Mouse (Mus musculus) embryonic facial prominence, embryonic 12.5 days (tissue): Measurements from ENCODE around the gene A930017K11Rik. TPM values are rescaled to one million over a fixed set of nuclear protein-coding genes. Genes with fewer than 3 reads are reported as not detected.

Source experiments
- ATAC-seq: fragments of 200-750 bp; cut with Nextera tagmentation; 2 replicates; pipeline ENCODE4 v1.8.0; 2017; ENCODE audit not compliant: insufficient number of reproducible peaks, insufficient read depth, low FRiP score, low TSS enrichment
- H3K27ac ChIP-seq: fragments of 300-500 bp; sonication (generic); 2 replicates; pipeline ENCODE4 v1.5.1; 2016; ENCODE audit warnings: mild to moderate bottlenecking
- H3K27me3 ChIP-seq: fragments of 300-500 bp; sonication (generic); 2 replicates; pipeline ENCODE4 v1.6.1; 2016; ENCODE audit warnings: mild to moderate bottlenecking, moderate library complexity
- H3K36me3 ChIP-seq: fragments of 300-500 bp; sonication (generic); 2 replicates; pipeline ENCODE4 v1.6.1; 2016; ENCODE audit warnings: mild to moderate bottlenecking
- H3K4me1 ChIP-seq: fragments of 300-500 bp; sonication (generic); 2 replicates; pipeline ENCODE4 v1.6.1; 2016
- H3K4me2 ChIP-seq: fragments of 300-500 bp; sonication (generic); replicated peaks from 2 replicates; pipeline ENCODE4 v1.6.1; 2016; ENCODE audit warnings: mild to moderate bottlenecking, moderate library complexity
- H3K4me3 ChIP-seq: fragments of 300-500 bp; sonication (generic); 2 replicates; pipeline ENCODE4 v1.5.1; 2016; ENCODE audit warnings: mild to moderate bottlenecking
- H3K9ac ChIP-seq: fragments of 300-500 bp; sonication (generic); 2 replicates; pipeline ENCODE4 v1.6.1; 2016; ENCODE audit warnings: mild to moderate bottlenecking, moderate library complexity
- H3K9me3 ChIP-seq: fragments of 300-500 bp; sonication (generic); 2 replicates; pipeline ENCODE4 v1.6.1; 2016; ENCODE audit warnings: mild to moderate bottlenecking, moderate library complexity
- WGBS: fragments of 180-500 bp; shearing (Covaris S2); methylation state at CpG from one replicate; pipeline ENCODE4 v1.1.7; 2016; 5-methylcytosine and 5-hydroxymethylcytosine counted together
- polyA plus RNA-seq: library from polyadenylated mRNA; unstranded; fragments of >200 nt; fragmentation: Nextera tagmentation; extraction: Ambion mirVana; gene quantifications from 2 replicates; pipeline ENCODE4 v1.2.1, GENCODE M21; 2016

A930017K11Rik gene
- polyA plus RNA-seq, 1 experiment from 2014 or later, result 0.20 TPM

DNA sequence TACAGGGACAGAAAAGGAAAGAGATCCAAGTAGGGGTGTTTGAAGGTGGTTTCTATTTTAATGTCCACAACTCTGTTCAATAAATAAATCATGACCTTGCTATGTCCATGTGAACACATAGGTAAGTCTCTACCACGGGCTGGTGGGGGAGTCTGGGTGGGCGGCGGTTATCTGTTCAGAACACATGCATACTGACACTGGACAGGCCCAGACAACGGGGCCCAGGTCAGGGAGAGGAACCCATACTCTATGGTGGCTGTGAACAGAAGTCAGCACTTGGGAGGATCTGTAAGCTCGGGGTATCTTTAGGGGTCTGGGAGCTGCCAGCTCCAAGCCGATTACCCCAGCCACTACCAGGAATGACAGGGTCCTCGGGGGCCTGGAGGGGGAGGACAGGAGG, 6.0 kb downstream of the A930017K11Rik start:
- no peaks in the 10 kb centered on the region for H3K36me3 ChIP-seq
- no peak overlapping the region for H3K9ac ChIP-seq
- peaks cover 18% of the 10 kb centered on the region for H3K27me3 ChIP-seq
- no peaks in the 10 kb centered on the region for H3K9me3 ChIP-seq
- H3K27ac ChIP-seq, result no peak overlapping the region
- 72% methylated on average over 7 of the region's 7 CpGs for WGBS
- H3K4me3 ChIP-seq, result no peak overlapping the region
- no peak overlapping the region for H3K4me2 ChIP-seq
- no peak for ATAC-seq
- H3K4me1 ChIP-seq, result peaks cover 7% of the 10 kb centered on the region; the same call in 1 of the 2 replicates

DNA sequence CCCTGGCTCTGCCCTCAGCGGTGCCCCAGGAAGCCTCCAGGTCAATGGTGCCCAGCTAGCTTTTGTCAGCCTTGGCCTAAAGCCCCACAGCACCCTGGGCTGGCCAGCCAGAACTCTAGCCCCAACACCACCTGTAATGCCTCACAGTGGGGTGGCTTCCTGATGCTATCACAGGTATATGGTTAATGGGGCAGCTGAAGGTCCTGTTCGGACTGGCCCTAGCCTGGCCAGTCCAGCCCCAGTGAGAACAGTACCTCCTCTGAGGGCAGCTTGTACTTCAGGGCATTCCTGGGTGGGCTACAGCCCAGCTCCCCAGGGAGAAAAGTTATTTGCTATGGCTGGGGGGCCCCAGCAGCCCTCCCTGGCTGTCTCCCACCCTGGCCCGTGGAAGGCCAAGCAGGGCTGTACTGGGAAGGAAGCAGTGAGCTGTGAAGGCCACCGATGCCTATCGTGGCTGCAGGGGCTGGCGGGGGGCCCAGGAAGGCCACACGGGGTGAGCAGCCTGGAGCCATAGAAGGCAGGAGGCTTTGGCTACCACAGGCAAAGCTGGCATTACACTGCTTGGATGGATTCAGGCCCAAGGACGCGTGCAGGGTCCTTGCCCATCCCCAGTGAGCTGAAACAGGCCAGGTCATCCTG, 6.7 kb downstream of the A930017K11Rik start:
- Histone ChIP-seq H3K27me3 (peaks cover 11% of the 10 kb centered on the region), H3K9ac (no peak overlapping the region), H3K4me1 (peaks cover 8% of the 10 kb centered on the region), H3K36me3 (no peaks in the 10 kb centered on the region), H3K4me3 (no peak overlapping the region), H3K9me3 (no peaks in the 10 kb centered on the region), H3K4me2 (no peak overlapping the region), H3K27ac (no peak overlapping the region)
- ATAC-seq, result no peak
- WGBS, result 60% methylated on average over 9 of the region's 9 CpGs

DNA sequence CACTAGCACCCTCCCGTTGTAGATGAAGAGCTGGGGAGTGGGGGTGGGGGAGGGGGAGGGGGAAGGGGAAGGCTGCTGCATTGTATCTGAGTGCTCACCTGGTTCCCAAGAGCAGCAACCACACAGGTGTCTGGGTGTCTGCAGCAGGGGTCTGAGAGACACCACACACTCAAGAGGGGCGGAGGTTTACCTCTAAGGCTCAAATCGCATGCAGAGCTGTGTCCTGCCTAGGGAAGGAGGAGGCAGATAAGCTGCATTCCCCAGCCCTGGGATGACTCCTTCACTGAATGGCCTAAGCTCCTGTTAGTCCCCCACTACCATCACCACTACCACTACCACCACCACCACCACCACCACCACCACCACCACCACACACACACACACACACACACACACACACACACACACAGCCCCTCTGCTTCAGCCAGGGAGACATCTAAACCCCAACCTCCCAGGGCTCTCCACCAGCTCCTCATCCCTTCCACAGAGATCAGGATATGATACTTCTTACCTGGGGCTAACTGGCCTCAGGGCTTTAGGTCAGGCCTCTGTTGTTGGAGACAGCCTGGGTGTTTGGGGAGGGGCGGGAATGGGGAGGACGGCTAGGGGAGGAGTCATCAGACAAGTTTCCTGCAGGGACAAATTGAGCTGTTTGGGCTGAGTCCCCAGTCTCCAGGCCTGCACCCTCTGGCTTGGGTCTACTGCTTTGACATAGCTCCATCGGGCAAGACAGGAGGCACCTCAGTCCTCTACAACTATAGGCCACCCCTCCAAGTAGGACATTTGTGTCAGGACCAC, 7.8 kb downstream of the A930017K11Rik start, which contains the start of the genes Pigq and Nhlrc4:
Gene Pigq, minus strand, starts transcription at position 571 of the 798 bp plus-strand sequence.
Gene Nhlrc4, minus strand, starts transcription at position 596 of the 798 bp plus-strand sequence.
- H3K9ac ChIP-seq, result peak within 1 kb of the TSS; percentile 19; the same call in 1 of the 2 replicates
- 50% methylated on average over 6 of the region's 6 CpGs for WGBS
- ATAC-seq, result no peak
- peaks cover under 1% of the 10 kb centered on the region; the same call in 1 of the 2 replicates for H3K27me3 ChIP-seq
- no peak within 1 kb of the TSS for H3K4me2 ChIP-seq
- no peak within 1 kb of the TSS for H3K4me3 ChIP-seq
- H3K4me1 ChIP-seq, result peaks cover 18% of the 10 kb centered on the region
- H3K36me3 ChIP-seq, result no peaks in the 10 kb centered on the region
- H3K9me3 ChIP-seq, result no peaks in the 10 kb centered on the region
- H3K27ac ChIP-seq, result no peak within 1 kb of the TSS

DNA sequence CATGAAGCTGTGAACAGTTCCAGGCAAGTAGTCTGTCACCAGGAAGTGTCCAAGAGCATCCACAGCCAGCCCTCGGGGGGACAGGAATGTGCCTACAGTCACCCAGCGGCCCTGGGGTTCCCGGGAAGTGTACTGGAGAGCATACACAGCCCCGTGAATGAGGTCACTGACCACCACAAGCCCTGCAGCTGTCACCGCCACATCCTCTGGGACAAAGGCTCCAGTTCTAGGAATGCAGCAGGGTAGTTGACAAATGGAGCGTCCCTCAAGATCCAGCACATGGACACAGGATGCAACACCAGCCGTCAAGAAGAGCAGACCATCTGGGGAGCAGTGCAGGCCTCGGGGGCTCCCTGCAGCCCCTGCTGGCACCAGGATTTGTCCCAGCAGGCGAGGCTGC, 8.6 kb downstream of the A930017K11Rik start:
- WGBS, result 75% methylated on average over 9 of the region's 9 CpGs
- ATAC-seq, result no peak
- Histone ChIP-seq H3K4me1 (peaks cover 20% of the 10 kb centered on the region), H3K27ac (no peak overlapping the region), H3K4me3 (no peak overlapping the region), H3K27me3 (no peaks in the 10 kb centered on the region), H3K4me2 (no peak overlapping the region), H3K36me3 (peaks cover 1% of the 10 kb centered on the region; the same call in 1 of the 2 replicates), H3K9me3 (no peaks in the 10 kb centered on the region), H3K9ac (no peak overlapping the region)

DNA sequence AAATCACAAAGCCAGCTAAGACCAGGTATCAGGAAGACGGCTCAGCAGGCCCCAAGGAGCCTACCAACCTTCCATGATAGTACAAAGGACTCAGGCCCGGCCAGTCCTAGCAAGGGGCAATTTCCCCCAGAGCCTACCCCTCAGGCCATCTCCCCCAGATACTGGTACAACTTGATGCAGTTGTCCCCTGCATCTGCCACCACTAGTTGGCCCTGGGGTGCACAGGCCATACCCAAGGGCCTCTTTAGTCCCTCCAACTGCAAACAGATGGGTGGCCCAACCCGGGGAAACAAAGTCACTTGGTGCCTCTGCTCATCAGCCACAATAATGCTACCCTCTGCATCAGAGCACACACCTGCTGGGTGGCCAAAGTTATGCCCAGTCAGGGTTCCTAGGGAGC, 9.1 kb downstream of the A930017K11Rik start:
- ATAC-seq, result no peak
- Histone ChIP-seq H3K4me2 (no peak overlapping the region), H3K4me1 (peaks cover 20% of the 10 kb centered on the region), H3K9ac (no peak overlapping the region), H3K27ac (no peak overlapping the region), H3K36me3 (peaks cover 3% of the 10 kb centered on the region; the same call in 1 of the 2 replicates), H3K4me3 (no peak overlapping the region), H3K9me3 (no peaks in the 10 kb centered on the region), H3K27me3 (no peaks in the 10 kb centered on the region)
- 78% methylated on average over 3 of the region's 3 CpGs for WGBS

DNA sequence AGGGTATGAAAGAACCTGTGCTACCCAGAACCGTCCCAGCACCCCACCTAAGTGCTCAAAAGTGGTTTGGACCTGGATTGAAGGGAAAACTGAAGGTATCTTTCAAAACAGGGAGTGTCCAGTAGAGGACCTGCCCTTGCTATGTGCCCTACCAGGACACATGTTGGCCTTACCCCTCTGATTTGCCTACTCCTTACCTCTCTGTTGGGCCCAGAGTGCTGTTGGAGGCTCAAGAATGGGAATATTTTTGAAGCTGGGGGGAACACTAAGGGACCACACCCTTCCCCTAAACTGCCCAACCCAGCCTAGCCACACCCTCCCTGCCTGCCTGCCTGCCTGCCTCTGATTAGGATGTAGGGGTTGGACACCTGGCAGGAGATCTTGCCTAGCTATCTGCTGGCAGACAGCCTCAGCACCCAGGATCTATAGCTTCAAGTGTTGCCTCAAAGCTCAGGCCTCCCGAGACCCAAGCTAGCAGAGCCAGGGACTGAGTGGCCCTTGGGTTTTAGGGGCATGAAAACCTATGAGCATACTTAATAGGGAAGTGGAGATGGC, 9.7 kb downstream of the A930017K11Rik start:
- Histone ChIP-seq H3K27ac (no peak overlapping the region), H3K27me3 (no peaks in the 10 kb centered on the region), H3K36me3 (peaks cover 4% of the 10 kb centered on the region; the same call in 1 of the 2 replicates), H3K9me3 (no peaks in the 10 kb centered on the region), H3K9ac (no peak overlapping the region), H3K4me3 (peak overlapping the region; percentile 81), H3K4me1 (peaks cover 20% of the 10 kb centered on the region), H3K4me2 (peak overlapping the region; percentile 65; the same call in 1 of the 2 replicates)
- WGBS, result 86% methylated on average over 2 of the region's 2 CpGs
- ATAC-seq, result no peak

DNA sequence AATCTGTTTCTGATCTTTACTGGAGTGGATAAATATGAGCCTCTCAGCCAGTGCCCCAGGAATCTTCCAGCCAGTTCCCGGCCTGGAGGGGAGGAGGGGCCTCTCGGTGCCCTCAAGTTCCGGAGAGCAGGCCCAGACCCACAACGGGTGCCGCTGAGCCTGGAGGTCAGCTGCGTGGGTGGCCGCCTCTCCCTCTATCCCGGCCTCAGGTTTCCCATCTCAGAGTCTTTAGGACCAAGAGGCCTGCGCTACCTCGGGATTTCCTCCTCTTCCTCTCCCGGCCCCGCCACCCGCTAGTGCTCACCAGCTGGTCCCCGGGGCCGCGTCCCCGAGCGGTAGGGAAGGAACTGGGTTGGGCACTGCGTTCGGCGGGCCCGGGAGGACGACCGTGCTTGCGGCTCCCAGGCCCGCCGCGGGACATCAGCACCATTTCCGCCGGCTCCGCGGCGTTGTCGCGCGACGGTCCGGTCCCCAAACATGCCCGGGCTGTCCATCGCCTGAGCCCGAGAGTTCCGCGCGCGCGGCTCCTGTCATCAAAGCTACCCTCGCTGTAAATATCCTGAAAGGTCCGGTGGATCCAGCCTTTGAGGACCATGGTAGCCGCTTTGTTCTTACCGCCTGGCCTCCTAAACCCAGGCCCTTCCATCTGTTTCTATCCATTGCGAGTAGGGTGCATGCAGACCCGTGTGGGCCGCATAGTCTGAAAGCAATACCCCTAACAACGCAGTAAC, 10.7 kb downstream of the A930017K11Rik start:
- WGBS, result 3% methylated on average over 54 of the region's 54 CpGs

DNA sequence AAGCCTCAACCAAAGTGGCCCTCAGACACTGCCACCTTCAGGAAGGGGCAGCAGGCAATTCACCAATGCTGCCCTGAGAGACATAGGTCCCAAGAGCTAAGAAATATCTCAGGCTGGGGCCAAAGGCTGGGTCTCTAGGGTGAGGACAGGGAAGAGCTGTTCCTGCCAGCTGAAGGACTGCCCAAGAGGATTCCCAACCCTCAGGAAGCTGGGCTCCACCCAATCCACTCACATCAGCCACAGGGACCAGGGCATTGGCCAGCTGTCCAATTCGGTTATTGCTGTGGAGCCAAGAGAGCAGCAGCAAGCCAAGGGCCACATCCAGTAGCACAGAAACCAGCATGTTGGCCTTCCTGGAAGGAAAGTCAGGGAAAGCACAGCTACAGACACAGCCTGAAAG, 17.8 kb downstream of the A930017K11Rik start:
- Histone ChIP-seq H3K9ac (no peak overlapping the region), H3K4me2 (no peak overlapping the region), H3K36me3 (peaks cover 75% of the 10 kb centered on the region), H3K9me3 (no peaks in the 10 kb centered on the region), H3K4me3 (no peak overlapping the region), H3K27me3 (no peaks in the 10 kb centered on the region), H3K4me1 (peaks cover 1% of the 10 kb centered on the region; the same call in 1 of the 2 replicates), H3K27ac (no peak overlapping the region)
- no peak for ATAC-seq
- 81% methylated on average over 1 of the region's 1 CpGs for WGBS

More for the DNA sequence above, 10.7 kb downstream of the A930017K11Rik start:
- H3K27me3 ChIP-seq, result no peaks in the 10 kb centered on the region
- peak overlapping the region; percentile 93 for H3K9ac ChIP-seq
- no peaks in the 10 kb centered on the region for H3K9me3 ChIP-seq
- peaks cover 14% of the 10 kb centered on the region for H3K36me3 ChIP-seq
- peak; percentile 44; the same call in 1 of the 2 replicates for ATAC-seq
- peak overlapping the region; percentile 93 for H3K27ac ChIP-seq
- peak overlapping the region; percentile 81 for H3K4me3 ChIP-seq
- H3K4me2 ChIP-seq, result peak overlapping the region; percentile 65
- peaks cover 20% of the 10 kb centered on the region for H3K4me1 ChIP-seq

DNA sequence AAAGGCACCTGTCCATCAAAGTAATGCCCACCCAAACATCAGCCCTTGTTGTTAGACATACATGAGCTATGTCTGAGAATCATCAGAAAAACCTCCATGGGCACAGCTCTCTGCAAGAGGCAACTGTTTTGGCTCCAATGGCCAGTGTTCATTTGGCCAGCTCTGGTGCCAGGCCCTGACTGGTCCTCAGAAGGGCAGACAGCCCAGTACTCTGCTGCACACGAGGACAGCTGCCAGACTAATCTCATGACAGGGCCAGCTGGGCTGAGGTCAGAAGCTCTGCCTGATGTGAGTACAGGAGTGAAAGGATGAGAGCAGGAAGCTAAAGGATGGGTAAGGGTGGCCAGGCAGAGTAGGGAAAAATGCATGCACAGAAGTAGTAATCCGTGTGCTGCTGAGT, 27.0 kb downstream of the A930017K11Rik start:
- 76% methylated on average over 2 of the region's 2 CpGs for WGBS
- Histone ChIP-seq H3K9ac (no peak overlapping the region), H3K9me3 (no peaks in the 10 kb centered on the region), H3K36me3 (peaks cover 45% of the 10 kb centered on the region), H3K27ac (no peak overlapping the region), H3K4me3 (no peak overlapping the region), H3K27me3 (no peaks in the 10 kb centered on the region), H3K4me2 (no peak overlapping the region), H3K4me1 (0 out of 2 replicates have a peak, but pooled peaks cover 4% of the 10 kb centered on the region)
- ATAC-seq, result no peak

DNA sequence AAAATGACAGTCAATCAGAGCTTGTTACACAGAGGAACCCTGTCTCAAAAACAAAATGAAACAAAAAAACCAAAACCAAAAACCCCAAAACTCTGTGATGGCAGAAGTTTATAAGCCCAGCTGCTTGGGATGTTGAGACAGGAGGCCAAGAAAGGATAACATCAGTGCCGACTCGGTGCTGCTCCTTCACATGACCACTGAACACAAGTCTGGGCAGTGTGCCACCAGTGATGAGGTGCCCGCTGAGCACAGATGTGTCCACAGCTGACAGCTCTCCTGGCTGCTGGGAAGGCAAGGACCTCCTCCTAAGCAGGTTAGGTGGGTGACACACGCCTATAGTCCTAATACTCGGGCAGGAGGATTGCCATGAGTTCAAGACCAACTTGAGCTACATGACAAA, 30.2 kb downstream of the A930017K11Rik start:
- no peak for ATAC-seq
- Histone ChIP-seq H3K36me3 (peaks cover 16% of the 10 kb centered on the region), H3K9me3 (no peaks in the 10 kb centered on the region), H3K27me3 (no peaks in the 10 kb centered on the region), H3K9ac (no peak overlapping the region), H3K4me3 (no peak overlapping the region), H3K4me2 (no peak overlapping the region), H3K4me1 (peaks cover 17% of the 10 kb centered on the region), H3K27ac (no peak overlapping the region)
- 86% methylated on average over 5 of the region's 5 CpGs for WGBS
